Mouse (Mus musculus) macrophage (primary cell): ENCODE results near the gene Zscan12. TPM values are rescaled to one million over a fixed set of nuclear protein-coding genes. Genes with fewer than 3 reads are reported as not detected.

Experiments
- H3K27ac ChIP-seq: fragments of 350-480 bp; formaldehyde crosslinking; 2 replicates; pipeline ENCODE4 v1.9.0; 2021
- H3K36me3 ChIP-seq: fragments of 350-480 bp; formaldehyde crosslinking; 2 replicates; pipeline ENCODE4 v1.9.0; 2021; ENCODE audit errors: inconsistent target
- H3K4me3 ChIP-seq: fragments of 350-480 bp; formaldehyde crosslinking; 2 replicates; pipeline ENCODE4 v1.9.0; 2021; ENCODE audit errors: inconsistent target
- H3K79me2 ChIP-seq: fragments of 350-480 bp; formaldehyde crosslinking; 2 replicates; pipeline ENCODE4 v1.9.0; 2021; ENCODE audit errors: inconsistent target
- WGBS: methylation state at CpG from one replicate; pipeline ENCODE4 v1.1.7; 2026; ENCODE audit warnings: inconsistent platforms; ENCODE audit not compliant: missing documents; 5-methylcytosine and 5-hydroxymethylcytosine counted together
- polyA plus RNA-seq: library from polyadenylated mRNA; stranded (reverse); fragments of 250-400 nt; gene quantifications from 3 replicates; pipeline ENCODE4 v1.2.4, GENCODE M21; 2018; ENCODE audit warnings: inconsistent platforms

Gene Zscan12
- polyA plus RNA-seq, 1 experiment from 2014 or later: 5.9 TPM

- Histone ChIP-seq H3K79me2 (no peaks in the 10 kb centered on the region), H3K36me3 (no peaks in the 10 kb centered on the region), H3K4me3 (no peak overlapping the region), H3K27ac (no peak overlapping the region)
- WGBS: 89% methylated on average over 14 of the region's 15 CpGs
Measured at GRCm38 (mm10) chr13:21414231-21415212, 51.9 kb downstream of the Zscan12 start.

DNA sequence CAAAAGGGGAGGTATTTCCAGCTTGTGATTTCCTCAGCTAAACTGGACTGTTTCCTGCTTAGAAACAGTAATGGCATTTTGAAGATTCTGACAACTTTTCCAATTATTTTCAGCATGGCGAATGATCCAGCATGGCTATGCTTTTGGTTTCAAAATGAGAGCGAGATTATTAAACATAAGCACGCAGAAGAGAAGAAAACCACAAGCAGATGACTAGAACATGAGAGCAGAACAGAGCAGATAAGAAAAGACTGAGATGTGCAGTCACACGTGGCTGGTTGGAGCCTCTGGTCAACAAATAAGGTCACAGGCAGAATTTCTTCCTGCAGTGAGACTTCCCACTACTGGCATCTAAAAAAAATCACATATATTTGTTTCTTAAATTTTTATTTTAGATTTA lies 52.6 kb downstream of the Zscan12 start:
- Histone ChIP-seq H3K27ac (no peak overlapping the region), H3K79me2 (no peaks in the 10 kb centered on the region), H3K4me3 (no peak overlapping the region), H3K36me3 (no peaks in the 10 kb centered on the region)
- WGBS: 85% methylated on average over 4 of the region's 4 CpGs

GRCm38 (mm10) chr13:21415750-21416149 lies 53.1 kb downstream of the Zscan12 start:
- Histone ChIP-seq H3K79me2 (no peaks in the 10 kb centered on the region), H3K36me3 (no peaks in the 10 kb centered on the region), H3K4me3 (no peak overlapping the region), H3K27ac (no peak overlapping the region)
- 85% methylated on average over 2 of the region's 2 CpGs for WGBS

DNA sequence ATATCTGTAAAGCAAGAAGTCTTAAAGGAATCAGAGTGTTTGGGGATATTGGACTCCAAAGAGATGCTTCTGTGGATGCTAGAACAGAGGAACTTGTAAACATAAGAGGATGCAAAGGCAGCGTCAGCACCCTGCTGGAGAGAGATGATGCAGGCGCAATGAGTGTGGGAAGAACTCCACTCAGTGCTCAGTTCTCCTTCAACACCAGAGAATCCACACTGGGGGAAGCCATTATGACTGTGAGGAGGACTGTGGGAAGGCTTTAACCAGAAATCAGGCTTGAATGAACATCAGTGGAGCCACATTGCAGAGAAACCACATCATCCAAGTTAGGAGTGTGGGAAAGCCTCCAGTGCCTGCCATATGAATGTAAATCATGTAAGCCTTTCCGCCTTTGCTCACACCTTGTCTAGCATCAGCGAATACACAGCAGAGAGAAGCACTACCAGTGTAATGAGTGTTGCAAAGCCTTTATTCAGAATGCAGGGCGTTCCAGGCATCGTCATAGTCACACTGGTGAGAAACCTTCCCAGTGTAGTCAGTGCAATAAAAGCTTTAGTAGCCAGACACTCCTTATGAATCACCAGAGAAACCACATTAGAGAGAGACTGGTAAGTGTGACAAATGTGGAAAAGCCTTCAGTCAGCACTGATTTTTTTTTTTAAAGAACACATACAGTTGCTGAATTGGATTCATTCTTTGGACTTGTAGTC lies 54.8 kb downstream of the Zscan12 start:
- Histone ChIP-seq H3K4me3 (no peak overlapping the region), H3K79me2 (no peaks in the 10 kb centered on the region), H3K27ac (no peak overlapping the region), H3K36me3 (no peaks in the 10 kb centered on the region)
- 78% methylated on average over 6 of the region's 6 CpGs for WGBS

- Histone ChIP-seq H3K27ac (no peak overlapping the region), H3K79me2 (no peaks in the 10 kb centered on the region), H3K4me3 (no peak overlapping the region), H3K36me3 (no peaks in the 10 kb centered on the region)
- 86% methylated on average over 6 of the region's 6 CpGs for WGBS
Measured at GRCm38 (mm10) chr13:21418865-21419264, 56.2 kb downstream of the Zscan12 start.

Other genes starting within 250 kb of the Zscan12 start
- not detected in 3 replicates for gene Olfr263, start 233.2 kb upstream of the Zscan12 start, polyA plus RNA-seq
- gene Olfr1368, start 217.0 kb upstream of the Zscan12 start, polyA plus RNA-seq: not detected in 3 replicates
- 29.7 to 59.8 TPM (median 37.0 TPM) in 3 replicates for gene Trim27, start 183.4 kb upstream of the Zscan12 start, polyA plus RNA-seq
- not detected in 3 replicates for gene Gpx5, start 70.1 kb upstream of the Zscan12 start, polyA plus RNA-seq
- not detected in 3 replicates for gene Gpx6, start 50.7 kb upstream of the Zscan12 start, polyA plus RNA-seq
- not detected in 3 replicates for gene Olfr1367, start 15.9 kb upstream of the Zscan12 start, polyA plus RNA-seq
- 19.2 to 36.6 TPM (median 20.7 TPM) in 3 replicates for gene Zkscan3, start 39.9 kb downstream of the Zscan12 start, polyA plus RNA-seq
- gene Pgbd1, start 78.2 kb downstream of the Zscan12 start, polyA plus RNA-seq: not detected in 3 replicates
- 11.1 to 21.4 TPM (median 17.0 TPM) in 3 replicates for gene Zscan26, start 90.9 kb downstream of the Zscan12 start, polyA plus RNA-seq
- 0.29 to 0.41 TPM in 2 of 3 replicates, not detected in the other for gene Nkapl, start 105.7 kb downstream of the Zscan12 start, polyA plus RNA-seq
- 0.47 to 0.84 TPM (median 0.63 TPM) in 3 replicates for gene Zkscan4, start 116.1 kb downstream of the Zscan12 start, polyA plus RNA-seq
- gene Gm10065, start 116.6 kb downstream of the Zscan12 start, polyA plus RNA-seq: not detected in 3 replicates
- gene AK157302, start 132.4 kb downstream of the Zscan12 start, polyA plus RNA-seq: 0.11 to 0.38 TPM (median 0.23 TPM) in 3 replicates
- 3.8 to 14.2 TPM (median 11.7 TPM) in 3 replicates for gene Gm11273, start 138.6 kb downstream of the Zscan12 start, polyA plus RNA-seq
- gene Zkscan8, start 168.3 kb downstream of the Zscan12 start, polyA plus RNA-seq: 3.0 to 3.6 TPM (median 3.4 TPM) in 3 replicates
- not detected in 3 replicates for gene Olfr1366, start 180.0 kb downstream of the Zscan12 start, polyA plus RNA-seq
- gene Olfr1535, start 197.1 kb downstream of the Zscan12 start, polyA plus RNA-seq: not detected in 3 replicates
- gene Olfr1364, start 218.9 kb downstream of the Zscan12 start, polyA plus RNA-seq: not detected in 3 replicates